Mouse (Mus musculus): ENCODE measurements around the gene Mageb18. TPM values are rescaled to one million over a fixed set of nuclear protein-coding genes. Genes with fewer than 3 reads are reported as not detected.
A peak's percentile ranks its signal among the peaks of the same experiment; 100 is the strongest.
"Not testable (repeated sequence)": the region's sequence is repeated elsewhere in the genome, so short reads cannot be mapped to it uniquely, and the experiment has no call there.

The Mageb18 gene
- not detected for total RNA-seq (2022)

DNA sequence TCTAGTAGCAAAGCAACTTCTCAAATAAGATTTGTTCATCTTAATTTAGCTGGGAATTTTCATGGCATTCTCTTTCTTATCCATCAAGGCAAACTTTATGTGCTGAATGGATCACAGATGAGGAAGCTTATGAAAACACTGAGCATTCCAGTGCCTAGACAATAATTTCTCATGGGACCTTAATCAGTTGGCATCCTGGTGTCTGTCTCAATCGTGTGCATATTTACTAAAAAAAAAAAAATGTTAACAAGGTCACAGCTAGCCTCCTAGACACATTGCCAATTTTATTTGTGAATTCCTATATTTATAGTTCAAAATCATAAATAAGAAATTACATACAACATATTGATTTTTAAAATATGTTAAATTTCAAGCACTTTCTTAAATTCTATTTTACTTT, at the start of gene Mageb18:
Gene Mageb18, minus strand, starts transcription at position 101 of the 400 bp plus-strand sequence.
- no peak for DNase-seq (ENCODE audit: low spot score in 2 of 2)

DNA sequence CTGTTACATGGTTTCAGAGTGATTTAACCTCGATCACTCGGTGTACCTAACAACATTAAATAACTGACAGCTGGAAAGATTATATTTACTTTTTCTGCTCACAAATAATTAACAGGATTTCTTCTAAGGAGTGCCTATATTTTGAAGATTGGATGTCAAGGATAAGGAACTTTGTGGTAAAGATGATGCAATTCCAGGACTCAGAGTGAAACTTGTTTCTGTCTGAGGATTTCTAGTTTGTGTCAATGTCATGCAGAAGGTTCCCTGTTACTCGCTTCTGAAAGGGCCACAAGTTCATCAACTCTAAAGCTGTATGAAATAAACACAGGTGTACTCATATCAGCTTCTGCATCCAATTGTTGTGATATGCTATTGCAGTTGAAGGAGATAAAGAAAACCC, 13.4 kb upstream of the Mageb18 start:
- no peak for DNase-seq (ENCODE audit: low spot score in 2 of 2)

DNA sequence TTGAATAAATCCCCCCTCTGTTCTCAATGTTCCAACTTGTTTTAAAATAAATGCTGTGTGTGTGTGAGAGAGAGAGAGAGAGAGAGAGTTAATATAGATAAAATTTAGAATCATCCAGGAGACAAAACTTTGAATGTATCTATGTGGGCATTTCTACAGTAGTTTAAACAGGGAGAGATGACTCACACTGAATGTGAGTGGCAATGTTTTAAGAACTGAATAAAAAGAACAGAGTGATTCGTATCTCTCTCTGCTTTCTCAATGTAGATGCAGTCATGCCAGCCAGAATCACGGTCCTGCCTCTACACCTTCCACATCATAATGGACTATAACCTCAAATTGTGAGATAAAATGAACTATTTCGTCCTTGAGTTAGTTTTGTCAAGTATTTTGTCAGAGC, 11.1 kb upstream of the Mageb18 start:
- no peak for DNase-seq (ENCODE audit: low spot score in 2 of 2)

DNA sequence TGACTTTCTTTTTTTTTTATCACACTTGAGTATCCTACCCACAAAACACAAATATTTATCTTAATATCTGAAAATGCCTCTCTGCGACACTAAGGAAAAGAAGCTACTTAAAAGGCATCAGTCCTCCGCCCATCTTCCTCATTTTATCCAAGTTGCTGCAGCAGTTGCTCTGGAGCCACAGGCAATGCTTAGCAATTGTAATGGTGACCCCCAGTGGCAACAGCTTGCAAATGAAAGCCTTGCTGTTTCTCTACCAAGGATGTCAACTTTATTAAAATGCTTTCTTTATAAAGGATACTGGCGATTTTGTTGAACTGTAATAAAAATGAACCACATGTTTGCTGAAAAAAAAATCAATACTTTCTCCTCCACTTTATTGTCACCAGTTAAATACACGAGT, 2.0 kb downstream of the Mageb18 start:
- DNase-seq (ENCODE audit: low spot score in 2 of 2) = no peak

DNA sequence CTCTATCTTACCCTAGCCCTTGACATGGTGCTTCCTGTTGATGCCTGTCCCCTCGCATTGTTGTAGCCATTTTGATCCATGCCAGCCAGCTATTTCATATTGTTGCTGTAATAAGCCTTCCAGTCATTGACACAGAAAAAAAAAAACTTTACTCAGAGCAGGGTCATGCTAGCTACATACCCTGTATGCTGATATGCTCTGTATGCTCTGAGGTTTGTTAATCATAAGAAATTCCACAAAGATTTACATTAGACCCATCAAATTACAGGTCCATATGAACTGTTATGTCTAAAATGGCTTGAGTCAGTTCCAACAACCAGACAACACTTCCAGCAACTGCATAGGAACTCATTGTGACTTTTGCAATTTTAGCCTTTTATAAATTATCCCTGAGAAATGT, 71.5 kb downstream of the Mageb18 start:
- no peak for DNase-seq (ENCODE audit: low spot score in 2 of 2)

DNA sequence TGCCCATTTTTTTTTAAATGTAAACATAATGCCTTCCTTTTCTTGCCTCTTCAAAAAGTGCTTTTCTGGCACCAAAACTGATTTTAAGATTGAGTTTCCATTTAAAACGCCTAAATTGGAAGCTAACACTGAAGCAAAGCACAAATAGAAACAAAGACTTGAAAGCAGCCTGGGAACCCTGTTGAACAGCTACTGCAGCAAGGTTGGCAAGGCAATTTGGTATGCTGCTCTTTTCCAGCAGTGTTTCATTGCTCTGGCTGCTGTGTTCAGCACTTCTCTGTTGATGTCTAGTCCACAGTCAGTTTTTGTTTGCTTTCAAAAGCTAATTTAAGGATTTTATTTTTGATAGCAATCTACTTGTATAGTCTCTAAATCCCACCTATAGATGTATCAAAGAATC, 101.1 kb downstream of the Mageb18 start:
- DNase-seq (ENCODE audit: low spot score in 2 of 2) = no peak

DNA sequence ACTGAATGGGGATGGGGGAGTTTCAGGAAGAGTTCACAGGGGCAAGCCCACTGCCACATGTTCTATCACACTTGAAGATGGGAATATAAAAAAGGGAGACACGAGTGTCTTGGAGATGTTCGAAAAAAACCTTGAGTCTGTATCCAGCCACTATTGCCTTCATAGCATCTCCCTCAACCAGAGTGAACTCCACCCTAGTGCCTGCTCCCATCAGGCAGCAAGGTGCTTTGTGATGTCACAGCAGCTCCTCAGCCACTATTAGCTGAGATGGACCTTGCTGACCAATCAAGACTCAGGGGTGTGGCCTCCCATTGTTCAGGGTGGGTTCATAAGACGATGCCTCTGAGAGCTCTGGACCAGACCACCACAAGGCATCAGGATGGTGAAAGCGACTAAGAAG, 109.7 kb downstream of the Mageb18 start, which contains the start of gene Gm5941:
Gene Gm5941, plus strand, starts transcription at position 301 of the 400 bp plus-strand sequence.
- not testable (repeated sequence) for DNase-seq (ENCODE audit: low spot score in 2 of 2)

DNA sequence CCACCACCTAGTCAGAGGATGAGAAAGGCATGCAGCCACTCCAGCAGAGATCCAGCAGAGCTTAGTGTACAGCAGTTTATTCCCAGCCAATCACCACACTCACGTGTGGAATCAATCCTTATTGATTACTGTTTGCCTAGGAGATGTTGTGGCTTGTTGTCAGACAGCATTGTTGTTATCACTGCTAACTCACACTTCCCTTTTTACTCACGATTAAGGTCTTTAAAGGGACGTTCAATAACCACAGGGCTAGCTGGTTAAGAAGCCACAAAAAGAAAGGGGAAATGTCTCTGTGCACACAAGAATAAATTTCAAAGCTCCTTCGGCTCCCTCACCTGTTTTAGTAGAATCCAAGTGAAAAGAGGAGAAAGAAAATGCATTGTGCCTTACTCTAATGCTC, 134.6 kb downstream of the Mageb18 start:
- DNase-seq (ENCODE audit: low spot score in 2 of 2) = no peak

DNA sequence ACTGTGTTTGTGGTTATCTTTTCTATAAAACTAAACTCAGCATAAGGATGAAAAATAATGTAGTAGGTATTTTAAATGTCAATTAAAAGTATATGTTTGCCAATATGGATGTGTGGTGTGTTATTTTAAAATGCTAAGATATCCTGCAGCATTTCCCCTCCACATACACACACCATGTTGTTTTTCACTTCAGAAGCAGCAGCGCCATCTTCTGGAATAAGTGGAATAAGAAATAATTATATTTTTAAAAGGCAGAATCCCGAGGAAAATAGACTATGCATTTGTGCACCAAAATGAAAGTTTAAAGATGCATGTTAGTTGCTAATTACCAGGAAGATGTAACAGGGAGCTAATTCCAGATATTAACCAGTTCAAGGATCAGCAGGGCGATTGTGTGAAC, 138.9 kb downstream of the Mageb18 start:
- DNase-seq (ENCODE audit: low spot score in 2 of 2) = no peak

DNA sequence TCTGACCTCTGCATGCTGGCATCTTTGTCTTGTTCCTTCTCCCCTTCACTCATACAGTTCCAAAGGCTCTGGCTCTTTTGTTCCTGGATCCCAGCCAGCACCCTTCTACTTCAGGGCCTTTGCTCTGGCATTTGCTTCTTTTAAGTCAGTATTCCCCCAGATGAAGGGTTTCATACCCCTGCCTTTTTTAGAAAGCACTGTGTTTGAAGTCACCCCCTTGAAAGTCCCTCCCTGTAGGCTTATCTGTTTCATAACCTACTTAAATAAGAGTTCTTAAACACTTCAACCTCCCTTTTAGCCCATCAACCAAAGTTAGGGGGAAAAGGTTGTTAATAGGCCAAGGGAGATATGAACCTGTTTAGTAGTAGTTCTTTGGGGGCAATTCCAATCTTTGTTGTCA, 212.0 kb downstream of the Mageb18 start:
- DNase-seq (ENCODE audit: low spot score in 2 of 2) = no peak

DNA sequence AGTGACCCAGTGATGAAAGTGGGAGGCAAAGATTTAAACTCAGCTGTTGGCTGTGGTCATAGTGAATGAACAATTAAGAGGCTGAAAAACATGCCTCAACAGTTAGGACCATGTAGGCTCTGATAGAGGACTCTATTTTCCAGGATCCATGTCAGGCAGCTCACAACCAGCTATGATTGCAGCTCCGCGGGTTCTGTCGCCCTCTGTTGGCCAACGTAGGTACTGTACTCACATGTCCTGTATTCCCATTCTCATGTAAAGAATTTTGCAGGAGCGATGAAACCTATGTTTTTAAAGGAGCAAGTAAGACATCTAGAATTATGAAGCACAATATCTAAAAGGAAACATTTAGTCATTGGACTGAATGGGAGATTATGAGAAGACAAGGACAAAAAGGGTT, 256.4 kb downstream of the Mageb18 start:
- peak in 1 of 2 experiments; percentile 3 for DNase-seq (ENCODE audit: low spot score in 2 of 2)

DNA sequence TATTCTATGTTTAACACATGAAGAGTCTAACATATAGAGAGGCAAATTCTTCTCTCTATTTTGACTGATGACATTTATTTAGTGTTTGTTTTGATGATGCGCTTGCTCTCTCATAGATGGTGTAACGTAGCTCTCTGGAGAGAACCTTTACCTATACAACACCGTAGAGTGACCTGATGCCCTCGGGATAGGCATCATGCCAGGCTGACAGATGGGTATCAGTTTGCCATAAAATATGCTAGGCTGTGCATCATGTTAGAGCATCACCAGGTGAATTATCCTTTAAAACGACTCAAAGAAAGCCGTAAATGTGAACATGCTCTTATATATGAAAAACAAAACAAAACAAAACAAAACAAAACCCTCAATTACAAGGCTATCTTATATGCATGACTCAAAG, 258.5 kb downstream of the Mageb18 start:
- DNase-seq (ENCODE audit: low spot score in 2 of 2) = no peak

DNA sequence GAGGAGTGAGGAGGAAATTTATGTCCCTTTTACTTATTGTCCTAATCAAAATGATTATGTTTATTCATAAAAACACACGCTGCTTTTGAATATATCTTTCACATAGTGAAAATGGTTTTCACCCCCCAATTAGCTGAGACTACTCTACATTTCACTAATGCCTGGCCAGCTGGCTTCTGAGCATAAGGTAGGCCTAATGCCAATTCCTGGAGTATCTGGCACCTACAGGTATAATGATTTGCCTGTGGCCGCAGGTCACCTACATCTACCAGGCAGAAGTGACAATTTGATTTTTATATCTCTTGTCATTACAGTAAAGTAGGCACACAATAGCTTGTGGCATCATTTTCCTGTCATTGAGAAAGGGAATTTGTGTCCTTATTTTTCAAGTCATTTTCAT, 259.8 kb downstream of the Mageb18 start:
- no peak for DNase-seq (ENCODE audit: low spot score in 2 of 2)

DNA sequence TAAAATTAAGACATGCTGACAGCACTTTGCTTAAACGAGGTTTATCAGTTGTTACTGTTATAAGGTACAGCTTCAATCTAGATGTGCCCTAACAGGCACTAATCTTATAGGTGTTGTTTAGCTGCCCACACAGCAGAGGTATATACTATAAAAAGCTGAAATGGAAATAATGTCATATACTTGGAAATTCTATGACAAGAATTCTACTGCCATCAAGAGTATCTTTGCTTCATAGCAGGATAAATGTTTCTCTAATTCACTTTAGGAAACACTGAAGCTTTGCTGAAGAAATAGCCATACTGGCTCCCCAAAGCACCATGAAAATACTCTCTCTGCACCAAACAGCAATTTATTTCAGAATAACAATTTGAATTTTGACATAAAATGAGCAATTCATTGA, 265.9 kb downstream of the Mageb18 start:
- no peak for DNase-seq (ENCODE audit: low spot score in 2 of 2)

DNA sequence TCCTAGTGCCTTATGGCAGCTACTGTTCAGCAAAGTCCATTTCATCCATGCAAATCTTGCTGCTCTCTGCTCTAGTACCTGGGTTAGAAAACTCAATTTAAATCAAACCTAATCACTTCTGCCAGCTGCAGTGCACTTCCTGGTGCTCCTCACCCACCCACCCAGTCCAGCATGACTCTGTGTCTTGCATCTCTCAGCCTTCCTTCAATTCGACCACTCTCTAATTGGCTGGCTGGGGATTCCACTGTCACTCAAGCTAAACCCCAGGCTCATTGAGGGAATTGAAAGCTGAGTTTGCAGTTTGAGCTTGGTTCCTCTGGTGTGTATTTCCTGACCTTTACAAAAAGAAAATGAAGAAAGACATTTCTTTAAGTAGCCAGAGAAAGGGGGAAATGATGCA, 275.8 kb downstream of the Mageb18 start:
- DNase-seq (ENCODE audit: low spot score in 2 of 2) = no peak

DNA sequence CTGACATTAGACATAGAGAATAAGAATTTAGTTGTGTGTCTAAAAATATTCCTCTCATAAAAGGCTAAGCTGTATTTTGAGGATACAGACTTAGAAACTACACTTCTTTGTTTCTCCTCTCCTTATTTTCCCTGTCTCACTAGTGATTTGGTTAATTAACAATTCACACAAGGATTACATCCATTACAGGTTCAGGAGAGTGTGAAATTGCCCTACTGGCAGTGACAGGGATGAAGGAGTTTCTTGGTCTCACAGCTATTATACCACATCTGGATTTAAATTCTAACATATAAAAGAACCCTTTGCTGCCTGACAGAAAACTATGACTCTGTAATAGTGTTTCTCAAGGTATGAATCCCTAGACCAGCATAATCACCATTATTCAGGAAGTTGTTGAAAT, 318.8 kb downstream of the Mageb18 start:
- DNase-seq (ENCODE audit: low spot score in 2 of 2) = no peak

Other genes with a start within 250 kb of the Mageb18 start
- gene Gm5941, start 109.6 kb downstream of the Mageb18 start, total RNA-seq (2022) = not detected

All from left cerebral cortex, adult 8-10 months (tissue).